Mouse (Mus musculus) bone marrow macrophage, adult 2 months (primary cell): ENCODE measurements around the gene Celf5.

Experiments used
- CTCF ChIP-seq: IDR thresholded peaks from 2 replicates; pipeline ENCODE4 v1.5.1; 2012; ENCODE audit warnings: low read depth, mild to moderate bottlenecking, low read length, moderate library complexity
- POLR2A ChIP-seq: IDR thresholded peaks from 2 replicates; pipeline ENCODE4 v1.6.1; 2012; ENCODE audit warnings: mild to moderate bottlenecking, low read depth, low read length, borderline replicate concordance

DNA sequence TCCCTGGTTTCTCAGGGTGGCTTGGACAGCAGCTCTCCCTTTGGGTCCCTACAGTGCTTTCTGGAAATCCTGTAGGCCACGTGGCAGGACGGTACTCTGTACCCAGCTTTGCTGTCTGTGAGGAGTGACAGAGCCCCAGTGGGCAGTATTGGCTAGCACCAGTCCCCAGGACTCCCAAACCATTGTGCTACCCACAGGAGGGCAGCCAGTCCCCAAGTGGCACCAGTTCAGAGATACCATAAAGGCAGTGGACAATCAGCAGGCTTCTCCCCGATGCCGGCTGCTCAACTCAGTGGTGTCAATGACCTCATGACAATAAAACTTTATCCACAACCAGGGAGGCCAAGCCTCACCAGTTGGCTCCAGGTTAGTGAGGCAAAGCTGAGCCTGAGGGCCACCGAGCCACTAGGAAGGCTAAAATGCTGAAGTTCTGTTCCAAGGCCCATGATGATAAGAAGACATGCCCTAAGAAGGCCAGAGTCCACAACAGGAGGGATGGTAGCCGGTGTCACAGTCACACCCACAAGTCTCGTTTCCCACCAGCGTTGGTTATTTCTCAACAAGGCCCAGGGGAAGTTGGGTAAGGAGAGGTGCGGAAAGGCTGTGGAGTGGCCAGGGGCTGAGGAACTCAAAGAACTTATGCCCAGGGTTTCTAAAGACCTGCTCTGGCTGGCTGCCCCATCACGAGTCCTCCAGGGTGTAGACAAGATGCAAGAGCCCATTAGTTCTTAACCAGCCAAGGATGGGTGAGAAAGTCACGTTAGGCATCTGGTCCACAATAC is 11.9 kb upstream of the Celf5 start:
- TF ChIP-seq CTCF (no peak), POLR2A (no peak)
